Mouse (Mus musculus): Measurements from ENCODE around the gene Tle2. TPM values are rescaled to one million over a fixed set of nuclear protein-coding genes. Genes with fewer than 3 reads are reported as not detected.

Tle2 gene
- total RNA-seq, 2 experiments from 2014 or later = 30.1 to 65.0 TPM

DNA sequence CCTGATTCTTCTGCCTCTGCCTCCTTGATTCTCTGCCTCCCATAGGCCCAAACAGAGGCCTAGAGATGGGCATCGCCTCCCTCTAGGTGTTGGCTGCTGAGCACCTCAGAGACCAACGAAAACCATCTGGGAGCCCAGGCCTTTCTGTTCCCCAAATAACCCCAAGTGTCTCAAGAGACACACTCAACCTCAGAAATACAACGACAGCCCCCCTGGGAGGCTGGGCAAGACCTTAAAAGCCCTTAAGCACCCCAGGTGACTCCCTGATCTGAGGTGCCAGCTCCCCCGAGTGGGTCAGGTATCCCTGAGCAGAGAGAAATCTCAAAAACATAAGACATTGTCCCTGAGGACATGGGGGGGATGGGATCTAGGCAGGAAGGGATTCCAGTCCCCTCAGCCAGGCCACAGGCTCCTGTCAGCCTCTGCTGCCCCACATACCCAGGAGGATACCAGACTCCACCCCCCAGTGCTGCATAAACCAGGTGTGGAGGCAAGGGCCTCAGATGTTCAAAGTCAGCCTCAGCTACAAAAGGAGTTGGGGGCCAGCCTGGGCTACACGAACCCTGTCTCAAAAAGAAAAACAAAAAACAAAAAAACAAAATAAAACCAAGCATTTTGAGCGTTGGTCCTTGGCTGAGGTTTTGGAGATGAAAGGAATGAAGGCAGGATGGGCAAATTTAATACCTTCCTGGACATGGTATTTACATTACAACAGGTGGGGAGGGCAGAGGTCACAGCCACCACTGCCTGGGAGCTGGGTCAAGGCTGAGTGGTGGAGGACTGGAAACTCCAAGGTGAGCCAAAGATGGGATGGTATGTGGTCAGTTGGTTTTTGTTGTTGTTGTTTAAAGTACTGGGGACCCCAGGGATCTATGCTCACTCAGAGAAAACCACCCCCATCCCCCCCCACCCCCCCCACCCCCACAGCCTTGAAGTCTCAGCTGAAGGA is 20.3 kb upstream of the Tle2 start:
- no peak for DNase-seq

DNA sequence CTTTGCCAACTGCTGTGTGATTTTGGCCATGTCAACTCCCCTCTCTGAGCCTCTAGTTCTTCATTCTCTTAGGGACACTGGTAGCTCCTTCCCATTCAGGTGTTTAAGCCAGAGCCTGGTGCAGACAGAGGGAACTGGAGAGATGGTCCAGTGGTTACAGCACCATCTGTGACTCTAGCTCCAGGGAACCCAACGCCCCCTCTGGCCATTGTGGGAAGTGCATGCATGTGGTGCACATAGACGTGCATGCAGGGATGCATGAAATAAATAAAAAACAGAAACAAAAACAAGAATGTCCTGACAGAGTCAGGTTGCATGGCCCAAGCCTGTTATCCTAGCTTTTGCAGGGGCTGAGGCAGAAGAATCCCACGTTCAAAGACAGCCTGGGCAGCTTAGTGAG is 18.1 kb upstream of the Tle2 start:
- no peak for DNase-seq

- DNase-seq = no peak
These were observed 16.9 kb upstream of the Tle2 start for GRCm38 (mm10) chr10:81557491-81557890.

GRCm38 (mm10) chr10:81559163-81559626 is 15.2 kb upstream of the Tle2 start, which contains the start of gene Aes:
Aes (plus strand) TSS chr10:81559488.
- DNase-seq = peak; percentile 96 to 98

GRCm38 (mm10) chr10:81559627-81560539 is 14.5 kb upstream of the Tle2 start:
- peak; percentile 86 to 91 for DNase-seq

DNA sequence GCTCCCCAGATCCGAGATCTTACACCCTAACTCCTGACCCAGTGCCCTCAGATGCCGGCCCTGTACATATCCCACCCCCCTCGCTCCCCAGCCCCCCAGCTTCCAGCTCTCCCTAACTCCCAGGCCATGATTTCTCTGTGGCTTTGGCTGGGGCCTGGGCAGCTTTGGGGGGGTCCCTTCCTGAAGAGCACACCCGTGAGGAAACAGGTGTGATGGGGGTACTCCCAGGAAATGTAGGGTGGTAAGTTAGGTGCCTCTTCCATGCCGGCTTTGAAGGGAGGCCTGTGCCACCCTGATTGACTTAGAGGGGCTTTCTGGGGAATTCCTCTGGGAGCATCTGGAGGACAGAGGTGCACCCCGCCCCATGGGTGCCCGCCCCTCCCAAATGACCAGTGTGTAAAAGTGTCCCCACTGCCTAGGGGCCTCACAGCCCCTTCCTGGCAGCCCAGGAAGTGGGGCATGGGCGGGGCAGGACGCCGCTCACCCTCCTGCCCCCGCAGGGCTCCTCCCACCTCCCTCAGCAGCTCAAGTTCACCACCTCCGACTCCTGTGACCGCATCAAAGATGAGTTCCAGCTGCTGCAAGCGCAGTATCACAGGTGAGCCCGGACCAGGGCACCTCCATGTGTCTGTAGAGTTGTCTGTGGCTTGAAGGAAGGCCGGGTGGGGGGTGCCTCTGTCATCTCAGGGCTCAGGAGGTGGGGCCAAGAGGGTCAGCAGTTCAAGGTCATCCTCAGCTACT is 13.5 kb upstream of the Tle2 start:
- peak; percentile 73 to 82 for DNase-seq

- no peak for DNase-seq
These were observed 11.9 kb upstream of the Tle2 start for GRCm38 (mm10) chr10:81562411-81562810.

GRCm38 (mm10) chr10:81563481-81563880 is 10.9 kb upstream of the Tle2 start:
- peak; percentile 81 to 83 for DNase-seq

GRCm38 (mm10) chr10:81564216-81564615 is 10.1 kb upstream of the Tle2 start:
- DNase-seq = peak; percentile 80 to 81

DNA sequence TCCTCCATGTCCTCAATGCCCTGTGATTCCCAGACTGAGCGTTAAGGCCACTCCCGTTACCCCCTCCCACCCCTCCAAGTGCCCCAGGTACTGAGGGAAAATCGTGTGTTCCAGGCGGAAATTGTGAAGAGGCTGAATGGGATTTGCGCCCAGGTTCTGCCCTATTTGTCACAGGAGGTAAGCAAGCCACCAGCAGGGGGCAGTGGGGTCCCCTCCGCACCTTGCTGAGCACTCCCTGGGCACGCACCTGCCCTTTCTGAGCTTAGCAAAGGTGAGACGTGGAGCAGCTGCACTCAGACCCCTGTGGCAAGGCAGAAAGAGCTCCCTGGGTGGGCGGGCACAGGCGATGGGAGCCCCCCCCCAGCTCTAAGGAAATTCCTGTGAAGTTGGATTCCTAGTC is 9.6 kb upstream of the Tle2 start:
- peak; percentile 49 to 65 for DNase-seq

- DNase-seq = no peak
These were observed 8.8 kb upstream of the Tle2 start for GRCm38 (mm10) chr10:81565257-81566228.

DNA sequence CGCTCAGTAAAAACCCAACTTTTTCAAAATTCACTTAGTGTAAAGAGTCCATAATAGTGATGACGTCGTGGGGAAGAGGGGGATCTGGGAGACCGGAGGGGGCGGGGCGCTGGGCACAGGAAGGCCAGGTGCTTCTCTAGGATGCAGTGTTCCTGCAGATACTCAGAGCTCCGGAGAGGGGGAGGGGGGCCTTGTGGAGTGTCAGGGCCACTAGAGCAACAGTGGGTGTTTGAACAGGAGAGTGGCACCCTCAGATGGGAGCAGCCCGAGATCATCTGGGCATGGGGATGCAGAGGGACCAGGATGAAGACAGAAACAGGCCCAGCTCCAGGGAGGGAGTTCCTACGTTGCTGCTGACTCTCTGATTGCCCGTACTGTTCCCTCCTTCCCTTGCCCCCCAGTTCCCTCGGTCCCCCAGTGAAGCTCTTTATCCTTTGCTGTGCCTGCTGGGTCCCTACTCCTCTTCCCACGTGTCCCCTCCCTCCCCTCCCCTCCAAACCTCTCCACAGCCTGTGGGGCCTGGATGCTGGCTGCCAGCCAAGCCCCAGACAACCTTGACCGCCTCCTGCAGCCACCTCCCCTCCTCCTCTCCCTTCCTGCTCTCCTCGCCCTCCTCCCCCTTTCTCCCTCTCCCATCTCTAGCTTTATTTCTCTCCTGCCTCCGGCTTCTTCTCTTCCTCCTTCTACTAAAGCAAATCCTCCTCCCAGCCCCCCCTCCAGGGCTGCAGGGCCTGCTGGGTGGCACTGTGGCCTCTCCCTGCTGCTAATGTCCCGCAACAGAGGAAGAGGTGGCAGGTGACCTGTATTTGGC is 5.8 kb upstream of the Tle2 start:
- DNase-seq = peak; percentile 86 to 91

DNA sequence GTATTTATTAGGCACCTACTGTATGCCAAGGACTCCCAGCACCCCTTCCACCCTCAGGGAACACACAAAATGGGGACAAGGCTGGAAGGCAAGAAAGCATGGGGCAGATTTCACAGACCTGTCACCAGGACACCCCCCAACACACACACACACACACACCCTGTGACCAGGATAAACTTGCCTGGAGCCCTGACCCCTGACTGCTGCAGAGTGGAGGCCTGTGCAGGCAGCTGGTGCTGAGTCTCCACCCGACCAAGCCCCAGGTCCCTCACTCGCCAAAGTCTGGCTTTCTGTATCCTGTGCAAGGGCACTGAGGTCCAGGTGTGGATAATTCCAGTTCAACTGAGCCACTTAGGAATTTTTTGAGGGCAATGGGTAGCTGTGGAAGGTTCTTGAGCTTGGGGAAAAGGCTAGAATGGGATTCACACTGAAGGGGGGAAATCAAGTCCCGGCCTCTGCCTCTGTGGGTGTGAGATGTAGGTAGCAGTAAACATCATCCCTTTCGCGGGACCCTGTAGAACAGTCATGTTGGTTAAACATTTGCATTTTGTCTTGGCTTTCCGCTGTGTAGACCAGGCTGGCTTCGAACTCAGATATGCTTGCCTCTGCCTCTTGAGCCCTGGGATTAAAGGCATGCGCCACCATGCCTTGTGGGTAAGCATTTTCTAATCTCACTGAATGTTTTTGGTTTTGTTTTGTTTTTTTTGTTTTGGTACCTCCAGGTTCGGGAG is 4.7 kb upstream of the Tle2 start:
- DNase-seq = no peak

- no peak for DNase-seq
These were observed 4.0 kb upstream of the Tle2 start for GRCm38 (mm10) chr10:81570238-81570800.

DNA sequence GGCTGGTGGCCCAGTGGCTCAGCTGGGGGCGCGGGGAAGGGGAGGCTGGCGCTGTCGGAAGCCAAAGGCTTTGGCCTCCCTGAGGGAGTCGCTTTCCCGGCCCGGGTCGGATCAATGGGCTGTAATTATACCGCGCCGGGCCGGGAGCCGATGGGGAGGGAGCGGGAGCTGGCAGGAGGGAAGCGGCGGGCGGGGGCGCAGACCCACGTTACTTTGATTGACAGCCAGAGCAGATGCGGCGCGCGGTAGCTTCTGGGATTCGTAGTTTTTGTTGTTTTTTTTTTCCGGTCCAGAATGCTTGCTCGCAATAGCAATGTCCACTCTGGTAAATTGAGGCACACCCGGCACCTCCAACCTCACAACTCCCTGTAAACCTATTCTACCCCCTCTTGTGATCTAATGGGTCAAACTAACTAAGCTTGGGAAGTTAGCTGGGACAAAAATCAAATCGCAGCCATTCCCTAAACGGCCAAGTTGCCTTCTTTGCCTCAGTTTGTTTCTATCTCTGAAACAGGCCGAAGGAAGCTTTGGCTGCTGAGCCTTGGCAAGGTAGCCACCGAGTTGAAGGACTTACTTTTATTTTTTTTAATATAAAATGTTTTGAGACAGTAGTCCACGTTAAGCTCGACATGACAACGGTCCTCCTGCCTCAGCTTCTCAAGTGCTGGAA is 3.4 kb upstream of the Tle2 start:
- DNase-seq = peak; percentile 95 to 97

DNA sequence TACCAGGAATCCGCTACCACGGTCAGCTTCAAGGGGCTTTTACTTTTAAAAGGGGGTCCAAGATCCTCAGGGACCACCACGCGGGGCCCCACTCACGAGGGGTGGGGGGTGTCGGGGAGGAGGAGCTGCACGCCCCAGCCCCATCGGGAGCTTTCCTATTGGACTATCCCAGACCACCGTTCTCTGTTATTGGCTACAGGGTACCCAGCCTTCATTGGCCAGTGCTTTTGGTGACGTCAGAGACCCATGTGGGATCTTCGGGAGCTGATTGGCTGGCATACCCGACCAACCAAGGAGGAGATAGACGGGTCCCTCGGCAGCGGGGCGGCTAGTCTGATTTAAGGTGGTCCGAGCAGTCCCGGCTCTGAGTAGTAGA is 2.9 kb upstream of the Tle2 start:
- peak; percentile 97 to 98 for DNase-seq

- peak; percentile 64 to 74 for DNase-seq
These were observed 2.2 kb upstream of the Tle2 start for GRCm38 (mm10) chr10:81572133-81572671.

GRCm38 (mm10) chr10:81572975-81573374 is 1.4 kb upstream of the Tle2 start:
- no peak for DNase-seq

Measured in adrenal gland, postnatal 36 days (tissue).